Mouse (Mus musculus): ENCODE data around the gene Nccrp1. TPM values are rescaled to one million over a fixed set of nuclear protein-coding genes. Genes with fewer than 3 reads are reported as not detected.
"Not testable (repeated sequence)": the region's sequence is repeated elsewhere in the genome, so short reads cannot be mapped to it uniquely, and the experiment has no call there.

Nccrp1 gene
- total RNA-seq, 2 experiments from 2014 or later = not detected

- DNase-seq (ENCODE audit: low spot score) = peak; percentile 74
These were observed 18.9 kb downstream of the Nccrp1 start for GRCm38 (mm10) chr7:28527922-28528719.

- not testable (repeated sequence) for DNase-seq (ENCODE audit: low spot score)
These were observed 24.5 kb downstream of the Nccrp1 start, which contains the start of gene Ifnl3 for GRCm38 (mm10) chr7:28522536-28522935. Gene Ifnl3 (plus strand): TSS chr7:28522836.

- DNase-seq (ENCODE audit: low spot score) = no peak
These were observed 35.6 kb downstream of the Nccrp1 start for GRCm38 (mm10) chr7:28511441-28511840.

- DNase-seq (ENCODE audit: low spot score) = not testable (repeated sequence)
These were observed 36.6 kb downstream of the Nccrp1 start, which contains the start of gene Ifnl2 for GRCm38 (mm10) chr7:28510405-28510974. Gene Ifnl2 (minus strand): TSS chr7:28510455.

- DNase-seq (ENCODE audit: low spot score) = not testable (repeated sequence)
These were observed 37.9 kb downstream of the Nccrp1 start for GRCm38 (mm10) chr7:28509121-28509520.

- no peak for DNase-seq (ENCODE audit: low spot score)
These were observed 41.5 kb downstream of the Nccrp1 start for GRCm38 (mm10) chr7:28505585-28505984.

GRCm38 (mm10) chr7:28495426-28495825 lies 51.6 kb downstream of the Nccrp1 start:
- no peak for DNase-seq (ENCODE audit: low spot score)

Small RNA genes within 50 kb of the gene (microRNA-seq; reads per million reads assigned to microRNA genes)
- gene Mir7049 = not detected

Other genes with a start within 250 kb of the Nccrp1 start
- gene Dll3, start 245.0 kb downstream of the Nccrp1 start, total RNA-seq (2021) = not detected
- gene Timm50, start 235.2 kb downstream of the Nccrp1 start, total RNA-seq (2021) = 10 to 100 TPM; 40.4 to 48.4 TPM
- 10 to 100 TPM; 66.9 to 67.5 TPM for gene Supt5, start 208.5 kb downstream of the Nccrp1 start, total RNA-seq (2021)
- 100 to 1,000 TPM; 385 to 425 TPM for gene Rps16, start 196.6 kb downstream of the Nccrp1 start, total RNA-seq (2021)
- gene Plekhg2, start 174.7 kb downstream of the Nccrp1 start, total RNA-seq (2021) = 1 to 10 TPM; 4.8 to 5.9 TPM
- 10 to 100 TPM; 10.1 to 37.0 TPM for gene Zfp36, start 167.0 kb downstream of the Nccrp1 start, total RNA-seq (2021)
- gene Med29, start 154.5 kb downstream of the Nccrp1 start, total RNA-seq (2021) = 10 to 100 TPM; 22.7 to 24.1 TPM
- gene Paf1, start 154.3 kb downstream of the Nccrp1 start, total RNA-seq (2021) = 10 to 100 TPM; 29.5 to 31.2 TPM
- gene Gmfg, start 109.8 kb downstream of the Nccrp1 start, total RNA-seq (2021) = 1 to 10 TPM in 1 of 2 experiments, under 1 TPM in 1; 0.82 to 1.8 TPM
- under 1 TPM; 0.16 to 0.26 TPM for gene Lrfn1, start 95.3 kb downstream of the Nccrp1 start, total RNA-seq (2021)
- not detected for gene Ifnl2, start 36.8 kb downstream of the Nccrp1 start, total RNA-seq (2021)
- gene Ifnl3, start 24.4 kb downstream of the Nccrp1 start, total RNA-seq (2021) = not detected
- gene Sycn, start 6.4 kb downstream of the Nccrp1 start, total RNA-seq (2021) = not detected
- gene Samd4b, start 50.9 kb upstream of the Nccrp1 start, total RNA-seq (2021) = 10 to 100 TPM; 13.8 to 15.2 TPM
- gene Pak4, start 50.9 kb upstream of the Nccrp1 start, total RNA-seq (2021) = 1 to 10 TPM; 2.2 to 3.8 TPM
- gene Acp7, start 84.1 kb upstream of the Nccrp1 start, total RNA-seq (2021) = not detected
- under 1 TPM; 0.34 to 0.76 TPM for gene Fbxo27, start 145.6 kb upstream of the Nccrp1 start, total RNA-seq (2021)
- 1 to 10 TPM; 3.5 to 3.8 TPM for gene Fbxo17, start 169.6 kb upstream of the Nccrp1 start, total RNA-seq (2021)
- 10 to 100 TPM; 43.8 to 44.0 TPM for gene Mrps12, start 194.6 kb upstream of the Nccrp1 start, total RNA-seq (2021)
- 10 to 100 TPM; 12.3 to 14.0 TPM for gene Sars2, start 194.7 kb upstream of the Nccrp1 start, total RNA-seq (2021)
- gene Ccer2, start 208.9 kb upstream of the Nccrp1 start, total RNA-seq (2021) = not detected
- gene Sirt2, start 219.5 kb upstream of the Nccrp1 start, total RNA-seq (2021) = 10 to 100 TPM; 95.9 to 98.2 TPM
- gene Nfkbib, start 220.3 kb upstream of the Nccrp1 start, total RNA-seq (2021) = 10 to 100 TPM; 33.2 to 34.9 TPM
- gene Rinl, start 241.7 kb upstream of the Nccrp1 start, total RNA-seq (2021) = under 1 TPM; 0.45 to 0.46 TPM